Mouse (Mus musculus) cerebellum, postnatal 14 days (tissue): ENCODE measurements at regions not wholly inside any gene's neighbourhood (a gene's known extent, or its start where the extent isn't known, plus 50 kb on each side); places are given as distances from the start of the nearest gene placed in this dataset.
A peak's percentile ranks its signal among the peaks of the same experiment; 100 is the strongest.

Experiments
- DNase-seq, 2 experiments: peaks; one replicate each; pipeline ENCODE4 v3.0.0; 2021; ENCODE audit warnings: mixed read lengths in 2 of 2

DNA sequence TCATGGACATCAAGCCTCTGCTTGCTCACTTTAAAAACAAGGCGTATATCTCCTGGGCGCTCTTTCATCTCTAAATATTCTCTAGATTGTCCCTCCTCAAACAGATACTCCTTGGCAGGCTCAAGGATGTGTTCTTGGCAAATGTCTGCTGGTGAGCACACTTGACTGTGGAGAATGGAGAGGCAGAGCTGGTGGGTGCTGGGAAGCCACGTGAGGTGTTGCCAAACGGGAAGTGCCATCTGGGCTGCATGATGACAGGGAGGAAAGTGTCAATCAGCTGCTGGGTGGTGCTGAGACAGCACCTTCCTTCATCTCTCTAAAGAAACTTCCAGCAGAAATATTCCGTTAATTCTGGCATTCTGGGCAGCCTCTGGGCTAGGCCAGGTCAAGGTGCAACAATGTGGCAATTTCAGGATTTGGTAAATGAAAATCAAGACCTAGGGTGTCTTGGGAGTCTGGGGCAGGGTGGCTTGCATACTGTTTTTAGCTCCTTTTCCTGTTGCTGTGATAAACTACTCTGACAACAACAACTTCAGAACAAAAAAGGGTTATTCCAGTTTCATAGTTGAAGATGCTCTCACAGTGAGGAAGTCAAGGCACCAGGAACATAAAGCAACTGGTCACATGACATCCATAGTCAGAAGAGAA lies 208.6 kb downstream of the Rplp1 start:
- DNase-seq = peak; percentile 52 to 56

DNA sequence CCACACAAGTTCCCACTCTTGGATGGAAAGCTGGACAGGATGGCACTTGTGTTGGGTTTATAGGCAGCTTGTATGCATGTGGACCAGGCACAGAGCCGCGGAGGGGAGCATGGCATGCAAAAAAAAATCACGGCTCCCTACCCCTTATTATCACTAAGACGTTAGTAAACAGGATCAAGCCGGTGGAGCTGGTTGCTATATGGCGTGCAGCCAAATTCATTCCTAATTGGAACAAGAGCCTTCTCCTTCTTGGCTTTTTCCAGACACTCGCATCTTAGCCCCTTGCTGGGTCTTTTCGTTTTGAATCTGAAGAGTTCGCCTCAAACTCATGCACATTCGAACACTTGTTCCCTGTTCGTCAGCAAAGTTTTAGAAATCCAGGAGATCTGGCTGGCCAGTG lies 211.0 kb downstream of the Rplp1 start:
- DNase-seq = peak; percentile 48 to 49

DNA sequence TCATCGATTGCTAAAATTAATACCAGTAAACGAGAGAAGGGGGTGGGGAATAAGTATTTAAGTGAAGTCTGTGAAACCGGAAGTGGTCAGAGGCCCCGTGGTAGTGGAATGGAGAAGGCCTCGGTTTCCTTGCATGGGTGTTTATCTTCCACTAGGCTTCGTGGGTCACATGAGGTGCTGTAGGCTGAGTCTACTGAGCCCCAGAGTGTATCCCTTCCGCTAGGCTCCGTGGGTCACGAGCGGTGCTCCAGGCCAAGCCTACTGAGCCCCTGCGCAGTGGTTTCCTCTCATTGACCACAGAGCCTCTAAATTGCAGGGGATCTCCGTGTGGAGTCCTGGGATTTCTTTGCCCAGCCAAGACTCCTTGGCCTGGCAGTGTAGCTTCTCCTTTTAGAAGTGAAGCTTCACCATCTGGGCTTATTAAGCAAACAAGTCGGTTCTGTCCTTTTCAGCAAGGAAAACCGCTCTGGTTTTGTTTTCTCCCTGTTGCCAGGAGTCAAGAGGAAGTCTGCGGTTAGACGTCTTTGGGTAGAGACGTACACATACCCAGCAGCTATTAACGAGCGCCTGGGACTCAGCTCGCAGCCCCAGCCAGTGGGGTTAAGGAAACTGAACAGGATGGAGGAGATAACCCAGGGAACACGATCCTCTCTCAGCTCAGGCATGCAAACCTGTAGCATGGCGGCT lies 211.9 kb downstream of the Rplp1 start:
- DNase-seq = no peak

DNA sequence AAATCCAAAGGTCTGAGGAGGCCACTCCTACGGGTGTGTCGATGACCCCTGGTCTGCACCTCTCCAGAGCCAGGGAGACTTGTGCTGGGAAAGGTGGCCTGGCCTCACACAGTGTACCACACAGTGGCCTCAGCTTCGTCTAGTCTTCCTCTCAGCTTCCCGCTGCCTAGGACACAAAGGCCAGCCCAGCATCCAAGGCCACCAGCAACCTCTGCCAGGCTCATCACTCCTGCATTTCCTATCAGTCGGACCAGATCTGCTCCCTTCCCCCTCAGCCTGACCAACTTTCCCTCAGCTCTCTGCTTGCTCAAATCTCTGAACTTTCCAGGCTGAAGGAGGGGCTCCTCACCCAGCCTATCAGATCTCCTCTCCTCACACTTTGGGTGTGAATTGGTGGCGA lies 213.8 kb downstream of the Rplp1 start:
- no peak for DNase-seq

DNA sequence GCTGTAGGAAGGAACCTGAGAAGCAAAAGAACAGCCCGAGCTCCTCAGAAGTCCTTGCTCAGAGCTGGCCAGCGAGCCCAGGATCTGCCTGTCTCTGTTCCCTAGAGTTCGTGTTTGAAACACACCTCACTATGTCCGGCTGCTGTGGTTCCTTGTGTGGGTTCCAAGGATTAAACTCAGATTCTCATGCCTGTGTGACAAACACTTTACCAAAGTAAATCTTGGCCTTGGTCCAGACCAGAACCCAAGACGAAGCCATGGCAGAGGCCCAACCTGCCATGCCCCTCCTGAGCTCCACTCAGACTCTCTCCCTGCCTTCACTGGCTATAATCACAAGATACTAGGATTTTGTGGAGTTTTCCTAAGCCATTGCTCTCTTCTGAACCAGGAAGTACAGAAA lies 214.7 kb downstream of the Rplp1 start:
- DNase-seq = no peak

DNA sequence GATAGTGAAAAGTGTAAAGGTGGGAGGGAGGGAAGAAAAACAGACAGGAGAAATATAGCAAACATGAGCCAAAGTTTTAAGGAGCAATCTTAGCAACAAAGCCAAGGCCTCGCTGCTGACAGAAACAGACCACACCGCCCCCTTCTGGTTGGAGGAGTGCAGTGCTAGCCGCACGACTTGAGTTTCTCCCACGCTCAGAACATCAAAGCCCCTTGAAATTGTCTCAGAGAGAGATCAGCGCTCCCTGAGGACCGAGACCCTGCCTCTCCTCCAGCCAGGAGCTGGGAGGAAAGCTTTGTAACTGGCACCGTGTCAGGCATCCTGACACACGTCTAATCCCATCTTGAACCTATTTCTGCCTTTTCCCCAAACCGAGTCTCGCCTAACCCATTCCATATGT lies 216.4 kb downstream of the Rplp1 start:
- DNase-seq = peak; percentile 83 to 87

DNA sequence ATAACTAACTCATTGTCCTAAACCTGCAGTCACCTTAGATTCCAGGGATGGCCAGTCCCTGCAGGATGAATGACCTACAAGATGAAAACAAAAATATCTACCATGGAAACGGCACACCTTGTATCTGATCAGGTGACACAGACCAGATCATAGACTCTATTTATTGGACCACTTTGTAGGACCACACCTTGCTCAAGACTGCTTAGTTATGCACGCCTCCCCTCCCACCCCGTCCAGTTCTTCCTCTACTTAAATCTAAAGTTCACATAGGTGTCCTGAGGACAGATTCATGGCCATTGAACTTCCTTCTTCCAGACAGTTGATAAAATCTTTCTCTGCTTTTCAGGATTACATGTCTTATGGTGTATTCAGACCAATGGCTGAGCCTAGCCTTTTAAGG lies 217.5 kb downstream of the Rplp1 start:
- DNase-seq = no peak

DNA sequence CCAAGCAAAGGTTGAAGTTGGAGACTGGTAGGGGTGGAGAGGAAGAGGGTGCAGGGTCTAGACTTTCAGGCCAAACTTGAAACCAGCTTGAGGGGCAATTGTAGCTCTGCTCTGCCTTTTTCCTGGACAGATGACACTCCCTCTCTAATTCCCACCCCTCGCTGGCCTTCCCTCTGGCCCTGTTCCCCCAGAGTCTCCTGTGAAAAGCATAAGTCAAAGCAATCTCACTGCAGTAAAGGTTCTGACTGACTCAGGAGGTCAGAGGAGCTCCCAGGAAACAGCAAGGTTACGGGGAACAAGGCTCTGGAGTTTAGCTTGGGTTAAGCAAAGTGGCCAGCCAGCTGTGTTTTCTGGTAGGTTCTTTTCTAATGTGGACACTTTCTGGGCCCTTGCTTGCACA lies 218.5 kb downstream of the Rplp1 start:
- no peak for DNase-seq

DNA sequence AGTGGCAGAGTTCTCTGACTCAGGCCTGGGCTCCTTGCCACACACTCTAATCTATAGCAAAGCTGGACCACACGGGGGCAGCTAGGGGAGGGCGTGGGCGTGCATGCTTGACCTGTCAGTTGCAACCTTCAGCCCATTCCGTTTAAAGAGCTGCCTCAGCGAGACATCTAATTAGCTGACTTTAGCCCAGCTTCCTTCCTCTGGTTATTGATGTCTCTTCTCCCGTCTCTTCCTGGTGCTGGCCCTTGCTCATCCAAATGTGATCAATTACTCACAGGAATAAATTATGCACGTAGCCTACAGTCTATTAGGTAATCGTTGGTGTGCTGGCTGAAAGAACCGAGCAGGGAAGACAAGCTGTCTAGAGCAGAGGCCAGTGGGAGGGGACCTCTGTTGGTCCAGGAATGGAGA lies 219.0 kb downstream of the Rplp1 start:
- peak; percentile 35 for DNase-seq

DNA sequence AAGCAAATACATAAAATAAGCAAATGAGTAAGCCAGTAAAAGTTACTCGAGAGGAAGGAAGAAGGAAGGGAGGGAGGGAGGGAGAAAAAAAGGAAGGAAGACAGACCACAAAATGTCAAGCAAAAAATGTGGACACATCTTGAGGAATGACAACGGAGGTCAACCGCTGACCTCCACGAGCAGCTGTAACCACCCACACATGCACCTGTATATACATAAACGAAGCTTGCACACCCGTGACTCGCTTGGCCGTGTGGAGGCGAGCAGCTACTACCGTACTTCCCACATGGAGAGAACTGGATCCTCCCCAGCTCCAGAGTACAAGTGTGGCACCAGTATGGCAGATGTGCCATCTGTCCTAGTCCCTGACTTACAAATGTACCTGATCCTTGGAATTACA lies 220.1 kb downstream of the Rplp1 start:
- DNase-seq = no peak

DNA sequence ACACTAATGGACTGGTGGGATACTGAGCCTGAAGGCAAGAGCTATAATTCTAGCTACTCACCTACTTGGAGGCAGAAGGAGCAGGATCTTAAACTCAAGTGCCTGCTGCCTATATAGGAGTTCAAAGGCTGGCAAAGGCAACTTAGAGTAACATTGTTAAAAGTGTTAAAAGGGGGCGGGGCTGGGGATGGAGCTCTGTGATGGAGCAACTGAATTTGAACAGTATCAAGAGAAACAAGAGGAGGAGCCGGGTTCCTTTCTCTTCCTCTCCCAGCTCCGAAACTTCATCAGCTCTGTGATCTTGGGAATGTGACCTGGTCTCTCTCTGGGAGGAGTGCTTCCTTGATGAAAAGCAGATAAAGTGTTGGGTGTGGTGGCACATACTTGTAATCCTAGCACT lies 223.6 kb downstream of the Rplp1 start:
- no peak for DNase-seq

DNA sequence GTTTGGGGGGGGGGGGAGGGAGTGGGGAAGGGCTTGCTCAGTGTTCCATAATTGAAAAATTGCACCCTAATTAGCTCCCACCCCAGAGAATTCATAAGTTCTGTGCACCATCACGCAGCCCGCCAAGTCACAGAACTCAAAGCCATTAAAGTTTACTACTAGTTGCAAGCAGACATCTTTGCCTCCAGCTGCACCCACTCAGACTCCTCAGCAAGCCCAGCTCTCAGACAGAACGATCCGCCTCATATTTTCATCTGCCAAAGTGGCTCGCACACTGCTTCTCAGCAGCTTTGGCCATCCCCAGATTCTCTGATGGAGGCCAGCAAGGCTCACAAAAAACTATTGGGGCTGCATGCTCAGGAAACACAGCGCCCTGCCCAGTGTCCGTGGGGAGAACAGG lies 224.4 kb downstream of the Rplp1 start:
- no peak for DNase-seq

DNA sequence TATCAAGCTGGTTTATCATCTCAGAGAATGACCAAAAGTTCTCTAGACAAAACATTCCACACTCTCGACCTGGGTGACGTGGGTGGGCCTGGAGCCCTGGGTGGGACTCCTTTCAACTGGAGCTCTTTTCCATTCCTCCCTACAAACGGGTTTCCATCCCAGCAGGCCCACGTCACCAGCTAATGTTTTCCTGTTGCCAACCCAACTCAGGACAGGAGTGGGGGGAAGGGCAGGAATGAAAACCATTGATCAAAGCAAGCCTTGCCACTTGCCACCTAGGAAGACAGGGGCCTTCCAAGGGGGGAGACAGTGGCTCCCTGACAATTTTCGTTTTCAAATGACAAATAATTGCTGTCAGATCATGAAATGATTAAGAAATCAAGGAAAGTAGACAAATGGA lies 224.8 kb downstream of the Rplp1 start:
- DNase-seq = no peak

DNA sequence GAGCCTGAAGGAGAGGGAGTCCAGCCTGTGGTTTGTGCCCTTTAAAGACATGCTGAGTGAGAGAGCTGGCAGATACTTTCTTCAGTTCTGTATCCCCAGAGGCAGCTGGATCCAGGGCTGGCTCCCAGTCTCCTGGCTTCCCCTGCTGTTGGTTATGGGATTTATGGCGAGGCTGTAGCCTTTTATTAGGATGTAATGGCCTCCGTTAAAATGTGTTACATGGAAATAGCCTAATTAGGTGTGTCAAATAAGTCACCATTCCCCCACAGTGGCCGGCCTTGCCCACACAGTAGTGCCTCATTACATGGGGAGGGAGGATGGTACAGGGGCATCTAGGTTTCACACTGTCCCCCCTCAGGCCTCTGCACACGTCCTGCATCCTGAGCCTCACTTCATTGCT lies 230.8 kb downstream of the Rplp1 start:
- no peak for DNase-seq

DNA sequence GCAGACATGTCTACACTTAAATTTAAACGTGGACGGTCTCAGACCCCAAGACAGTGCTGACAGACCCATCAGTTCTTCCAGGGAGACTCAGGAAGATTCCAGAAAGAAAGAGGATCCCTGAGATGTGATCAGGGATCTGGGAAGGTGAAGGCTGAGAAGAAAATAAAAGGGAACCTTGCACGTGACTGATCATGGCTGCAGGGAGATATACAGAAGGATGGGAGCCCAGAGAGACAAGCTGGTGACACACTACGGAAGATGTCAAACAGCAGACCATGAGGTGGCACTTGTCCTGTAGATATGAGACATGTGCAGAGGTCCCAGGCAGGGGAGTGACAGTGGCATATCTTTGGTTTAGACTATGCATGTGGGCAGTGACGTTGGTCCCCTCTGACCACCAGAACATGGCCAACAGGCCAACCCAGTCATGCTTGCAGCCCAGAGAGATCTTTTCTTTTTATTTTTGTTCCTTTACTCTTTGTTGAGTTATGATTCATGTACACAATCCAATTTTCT lies 231.5 kb downstream of the Rplp1 start:
- DNase-seq = no peak

DNA sequence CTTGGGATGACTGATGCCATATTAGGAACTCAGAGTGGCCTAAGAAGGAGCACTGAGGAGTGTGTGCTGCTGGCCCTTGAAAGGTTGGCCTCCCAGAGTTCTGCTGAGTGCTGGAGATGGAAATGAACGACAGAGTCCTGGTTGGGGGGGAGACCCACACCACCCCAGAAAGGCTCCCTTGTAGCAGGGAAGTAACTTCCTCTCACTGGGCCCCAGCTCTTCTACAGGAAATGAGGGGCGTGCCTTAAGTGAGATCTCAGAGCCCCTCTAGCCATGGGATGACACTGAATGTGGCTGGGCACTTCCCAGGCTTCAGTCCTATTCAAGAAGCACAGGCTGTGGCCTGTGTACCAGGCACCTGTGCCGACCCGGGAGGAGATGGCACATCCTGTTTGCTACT lies 232.0 kb downstream of the Rplp1 start:
- no peak for DNase-seq

DNA sequence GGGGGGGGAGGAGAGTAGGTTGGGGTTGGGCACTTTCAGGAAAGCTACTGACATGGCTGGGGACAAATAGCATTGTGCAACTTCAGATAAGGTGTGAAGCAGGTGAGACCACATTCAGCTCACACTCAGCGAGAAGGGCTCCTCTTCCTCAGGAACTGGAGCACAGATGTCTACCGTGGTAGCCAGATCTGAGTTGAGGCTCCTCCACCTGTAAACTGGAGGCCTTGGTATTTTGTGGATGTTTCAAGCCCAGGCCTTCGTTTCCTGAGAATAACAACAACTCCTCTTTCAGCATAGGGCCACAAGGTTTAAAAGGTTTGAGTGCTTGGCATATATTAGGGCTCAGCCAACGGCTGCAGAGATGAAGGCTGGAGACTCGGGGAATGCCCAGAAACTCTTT lies 232.9 kb downstream of the Rplp1 start:
- no peak for DNase-seq

DNA sequence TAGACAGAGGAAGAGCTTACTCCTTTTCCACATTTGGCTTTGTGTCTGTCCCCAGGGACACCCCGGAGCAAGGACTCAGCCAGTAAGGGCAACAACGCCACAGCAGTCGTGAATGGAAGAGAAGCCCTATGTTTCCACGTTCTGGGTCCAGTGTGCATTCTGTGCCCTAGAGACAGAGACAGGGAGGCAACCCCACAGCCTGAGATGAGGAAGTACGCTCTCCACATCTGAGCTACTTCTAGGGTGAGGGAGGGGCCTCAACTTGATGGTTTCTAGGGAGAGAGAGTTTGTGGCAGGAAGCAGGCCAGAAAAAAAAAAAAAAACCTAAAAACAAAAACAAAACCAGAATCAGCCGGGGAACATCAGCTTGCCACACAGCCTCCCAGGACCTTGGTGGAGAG lies 233.4 kb downstream of the Rplp1 start:
- no peak for DNase-seq

DNA sequence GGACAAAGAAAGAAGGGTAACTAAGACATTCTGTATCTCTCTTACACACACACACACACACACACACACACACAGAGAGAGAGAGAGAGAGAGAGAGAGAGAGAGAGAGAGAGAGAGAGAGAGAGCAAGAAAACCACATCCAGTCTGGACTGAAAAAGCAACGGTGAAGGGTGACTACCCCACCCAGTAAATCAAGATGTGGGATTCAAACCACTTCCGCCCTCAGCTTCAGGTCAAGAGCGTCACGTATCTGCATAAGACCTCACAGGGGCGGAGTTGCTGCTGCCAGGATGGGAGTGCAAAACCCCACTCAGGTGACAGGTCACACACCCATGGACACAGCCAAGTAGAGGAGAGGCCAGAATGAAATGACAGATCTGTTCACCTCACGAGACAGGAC lies 234.7 kb downstream of the Rplp1 start:
- no peak for DNase-seq

DNA sequence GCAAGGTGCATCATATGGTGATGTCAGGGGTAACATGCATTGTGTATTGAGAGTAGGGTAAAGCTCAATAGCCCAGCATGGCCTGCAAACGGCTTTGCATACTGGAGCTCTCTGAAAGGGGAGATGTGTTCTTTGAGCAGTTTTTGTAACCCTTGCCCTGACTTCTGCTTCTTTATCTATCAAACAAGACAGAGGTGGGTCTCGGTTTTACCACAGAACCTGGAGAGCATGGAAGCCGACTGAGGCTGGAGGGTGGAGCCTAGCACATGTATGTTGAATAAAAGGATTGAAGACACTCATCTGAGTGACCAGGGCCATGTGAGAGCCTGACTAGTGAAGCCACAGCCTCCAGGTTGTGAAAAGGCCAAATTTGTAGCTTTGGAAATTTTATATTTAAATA lies 236.7 kb downstream of the Rplp1 start:
- DNase-seq = no peak

DNA sequence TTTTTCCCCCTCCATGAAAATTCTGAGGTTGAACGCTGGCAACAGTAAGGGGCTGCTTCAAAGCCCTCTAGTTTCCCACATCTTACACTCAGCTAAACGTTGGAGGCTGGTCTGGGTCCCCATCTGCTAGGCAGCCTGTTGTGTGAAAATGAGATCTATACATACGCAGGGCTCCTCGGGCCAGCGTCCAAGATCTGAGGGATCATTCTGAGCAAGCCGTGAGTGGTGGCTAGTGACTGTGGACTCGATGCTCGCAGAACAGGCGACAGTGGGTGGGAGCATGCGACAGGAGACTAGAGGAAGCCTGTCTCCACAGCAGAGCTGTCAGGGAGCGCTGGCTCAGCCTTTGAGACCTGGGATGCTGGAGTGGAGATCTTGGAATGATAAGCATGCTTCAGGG lies 237.3 kb downstream of the Rplp1 start:
- DNase-seq = peak; percentile 46

DNA sequence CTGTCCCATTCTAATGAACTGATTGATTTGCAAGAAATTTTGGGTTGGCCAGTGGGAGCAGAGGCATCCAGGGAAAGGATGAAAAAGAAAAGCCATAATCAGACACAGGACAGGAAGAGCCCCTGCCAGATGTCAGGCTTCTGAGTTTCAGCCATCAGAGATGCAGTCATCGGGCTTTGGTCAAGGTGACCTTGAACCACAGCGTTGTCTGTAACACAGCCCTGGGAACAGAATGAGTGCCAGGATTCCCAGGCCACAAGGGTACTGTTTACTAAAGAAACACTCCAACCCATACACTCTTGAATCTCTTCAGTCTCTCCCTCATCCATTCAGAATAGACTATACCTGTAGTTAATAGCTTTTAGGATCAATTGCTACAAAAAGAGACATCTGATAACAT lies 239.0 kb downstream of the Rplp1 start:
- DNase-seq = no peak

DNA sequence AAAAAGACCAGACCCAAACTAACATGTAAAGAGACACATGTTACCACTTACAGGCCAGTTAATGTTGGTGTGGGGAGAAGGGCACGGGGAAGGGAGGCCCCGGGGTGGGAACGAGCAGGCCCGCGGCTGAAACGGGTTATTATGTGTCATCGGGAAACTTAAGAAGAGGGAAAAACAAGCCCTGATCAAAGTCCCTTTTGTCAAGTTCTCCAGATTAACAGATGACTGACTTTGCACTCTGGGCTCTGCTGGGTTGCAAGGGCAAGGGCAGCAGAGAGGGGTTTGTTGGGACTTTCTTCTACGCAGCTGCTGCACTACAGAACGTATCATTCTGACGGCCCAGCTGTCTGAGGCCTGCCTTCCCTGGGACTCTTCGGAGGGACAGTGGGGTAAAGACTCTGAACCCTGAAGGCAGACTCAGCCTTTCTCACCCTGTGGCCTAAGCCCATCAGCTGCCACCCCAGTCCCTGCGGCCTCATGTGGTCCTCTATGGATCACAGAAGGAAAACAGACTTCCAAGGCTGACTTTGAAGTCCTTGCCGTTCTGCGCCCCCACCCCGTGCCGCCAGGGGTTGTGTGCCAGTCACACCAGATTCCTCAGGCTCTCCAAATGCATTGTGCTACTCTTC lies 240.7 kb downstream of the Rplp1 start:
- DNase-seq = no peak

DNA sequence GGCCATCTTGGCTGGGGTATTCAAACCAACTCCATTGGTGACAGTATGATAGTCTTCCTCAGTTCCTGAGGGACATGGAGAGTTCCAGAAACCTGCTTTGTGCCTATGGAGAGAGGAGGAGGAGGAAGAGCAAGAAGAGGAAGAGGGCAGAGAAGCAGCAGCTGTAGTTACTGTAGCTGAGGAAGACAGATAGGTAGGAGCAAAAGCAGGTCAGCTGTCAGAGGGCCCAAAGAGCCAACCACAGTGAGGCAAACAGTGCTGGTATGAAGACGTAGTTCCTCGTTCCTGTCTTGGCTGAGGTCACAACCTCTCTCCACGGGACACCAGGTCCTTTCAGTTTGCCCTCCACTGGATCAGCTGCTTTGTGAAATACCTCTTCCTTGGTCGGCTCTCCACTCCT lies 243.4 kb downstream of the Rplp1 start:
- no peak for DNase-seq
